In the genomic region with DNA sequence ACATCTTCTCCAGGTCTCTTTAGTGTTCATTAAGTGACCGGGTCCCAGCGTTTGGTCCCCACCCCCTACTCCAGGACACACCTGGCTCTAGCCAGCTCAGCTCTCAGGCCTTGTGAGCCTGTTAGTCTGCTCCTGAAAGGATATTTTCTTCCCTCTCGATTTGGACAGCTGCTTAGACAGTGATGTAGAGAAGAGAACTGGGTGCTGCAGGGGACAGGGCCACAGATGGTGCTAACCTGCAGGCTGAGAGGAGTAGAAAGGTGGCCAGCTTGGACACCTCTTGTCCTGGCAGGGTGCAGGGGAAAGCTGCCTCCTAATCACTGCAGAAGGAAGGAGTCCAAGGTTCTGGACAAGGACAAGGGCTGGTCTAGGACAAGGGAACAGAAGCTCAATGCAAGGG, we compare ENCODE assay signal across 21 mouse cellular contexts. TPM values are rescaled to one million over a fixed set of nuclear protein-coding genes. Genes with fewer than 3 reads are reported as not detected.
DNase-seq lines count a peak whose midpoint lies in the region; TF ChIP-seq lines count a peak whose summit lies in the region.
"Had no signal": no experiment of that assay in that cellular context is flagged by ENCODE, and none has a peak within 500 bp of the region (broad histone marks: within the 10 kb centered on the region; RNA-seq: fewer than 3 reads in every experiment).

No protein-coding gene starts in this region.

- no peak for TF ChIP-seq POLR2A in liver, adult 2 months (IDR thresholded peaks at IDR 0.05; ENCODE audit: extremely low read depth, insufficient read depth, low read length)

- peaks cover 63% of the 10 kb centered on the region for H3K4me1 ChIP-seq in liver, adult 2 months (ENCODE audit: control insufficient read depth, insufficient read depth, low read length)
- H3K4me1 ChIP-seq in limb, embryonic 10.5 days: peaks cover 61% of the 10 kb centered on the region
- H3K4me1 ChIP-seq in hindbrain, embryonic 10.5 days (replicated peaks): peaks cover 39% of the 10 kb centered on the region

- no peak overlapping the region for H3K9ac ChIP-seq in liver, adult 2 months (ENCODE audit: low read depth, low read length)
- H3K9ac ChIP-seq: forebrain, embryonic 13.5 days; hindbrain, embryonic 12.5 days; lung, embryonic 14.5 days; neural tube, embryonic 15.5 days had no signal

- peak; percentile 87 for DNase-seq in heart, adult 11 months
- no peak for DNase-seq in heart, postnatal 4 days
- no peak for DNase-seq in liver, adult 2 months (ENCODE audit: extremely low read depth, low read depth, low spot score)
- DNase-seq in liver: no peak
- peak; percentile 30 to 47 for DNase-seq in cerebellum, postnatal 25 days
- no peak for DNase-seq in limb, embryonic 10.5 days (ENCODE audit: low spot score)
- DNase-seq in hindbrain, embryonic 10.5 days (ENCODE audit: low spot score): no peak
- DNase-seq in urinary bladder, adult 18-20 months (ENCODE audit: low spot score in 2 of 2): no peak
- DNase-seq: adrenal gland, postnatal 25 days; gastrocnemius, postnatal 36 days; kidney, adult 18-20 months; kidney, postnatal 36 days; lung, embryonic 14.5 days; right cerebral cortex, postnatal 25 days; thymus, postnatal 36 days had no signal

- H3K27me3 ChIP-seq in liver, adult 2 months (ENCODE audit: control insufficient read depth, insufficient read depth, low read length): no peaks in the 10 kb centered on the region
- no peaks in the 10 kb centered on the region for H3K27me3 ChIP-seq in limb, embryonic 10.5 days (ENCODE audit: low read depth, poor library complexity, severe bottlenecking)
- no peaks in the 10 kb centered on the region for H3K27me3 ChIP-seq in hindbrain, embryonic 10.5 days (ENCODE audit: insufficient read depth, poor library complexity, severe bottlenecking)
- H3K27me3 ChIP-seq: forebrain, embryonic 13.5 days; hindbrain, embryonic 12.5 days; neural tube, embryonic 15.5 days; Patski had no signal

- peaks cover 2% of the 10 kb centered on the region; the same call in 1 of the 2 replicates for H3K36me3 ChIP-seq in liver, adult 2 months (ENCODE audit: control insufficient read depth, insufficient read depth, low read length)
- peaks cover 3% of the 10 kb centered on the region for H3K36me3 ChIP-seq in limb, embryonic 10.5 days
- H3K36me3 ChIP-seq in hindbrain, embryonic 10.5 days: no peaks in the 10 kb centered on the region
- H3K36me3 ChIP-seq: hindbrain, embryonic 12.5 days; neural tube, embryonic 15.5 days had no signal

- peaks cover 62% of the 10 kb centered on the region for H3K79me2 ChIP-seq in liver, adult 2 months (ENCODE audit: control insufficient read depth, insufficient read depth, low read length)

- no peaks in the 10 kb centered on the region for H3K9me3 ChIP-seq in limb, embryonic 10.5 days (replicated peaks)
- H3K9me3 ChIP-seq in hindbrain, embryonic 10.5 days: no peaks in the 10 kb centered on the region
- H3K9me3 ChIP-seq: forebrain, embryonic 13.5 days; hindbrain, embryonic 12.5 days; neural tube, embryonic 15.5 days had no signal

- peak overlapping the region; percentile 41 for H3K27ac ChIP-seq in liver, adult 2 months (replicated peaks; ENCODE audit: insufficient read depth, low read depth, low read length)
- H3K27ac ChIP-seq in limb, embryonic 10.5 days: peak overlapping the region; percentile 86
- no peak overlapping the region for H3K27ac ChIP-seq in hindbrain, embryonic 10.5 days
- H3K27ac ChIP-seq: forebrain, embryonic 13.5 days; hindbrain, embryonic 12.5 days; neural tube, embryonic 15.5 days; stomach, postnatal 0 days had no signal

- no peak for TF ChIP-seq CTCF in liver, adult 2 months (IDR thresholded peaks at IDR 0.05; ENCODE audit: low read depth, low read length)

- WGBS in liver, adult 2 months: 65% methylated on average over 3 of the region's 3 CpGs
- WGBS in limb, embryonic 10.5 days: 82% methylated on average over 3 of the region's 3 CpGs
- WGBS in hindbrain, embryonic 10.5 days: 88% methylated on average over 3 of the region's 3 CpGs

- H3K4me3 ChIP-seq in liver, adult 2 months (ENCODE audit: insufficient read depth, low read depth, low read length): no peak overlapping the region
- H3K4me3 ChIP-seq in limb, embryonic 10.5 days: no peak overlapping the region
- H3K4me3 ChIP-seq in hindbrain, embryonic 10.5 days: no peak overlapping the region
- H3K4me3 ChIP-seq: forebrain, embryonic 13.5 days; hindbrain, embryonic 12.5 days; myocyte; neural tube, embryonic 15.5 days had no signal

RNA-seq across cellular contexts. Expression of a gene that starts 11.0 kb away (rescaled TPM):
- total RNA-seq in heart, postnatal 4 days (2021): 10 to 100 TPM; 34.4 to 38.0 TPM
- 72.2 and 74.6 TPM in 2 replicates for total RNA-seq in liver, adult 2 months (2014; rRNA removed)
- polyA plus RNA-seq in liver, adult 2 months (2012; rRNA removed): 26.5 TPM in 2 replicates
- 19.0 and 21.3 TPM in 2 replicates for polyA plus RNA-seq in limb, embryonic 10.5 days (2016; fragmentation: Nextera tagmentation; extraction: Ambion mirVana)
- 10.3 and 11.5 TPM in 2 replicates for polyA plus RNA-seq in hindbrain, embryonic 10.5 days (2016; fragmentation: Nextera tagmentation; extraction: Ambion mirVana)

Comparison
In these comparisons a context has a peak if more than half of its experiments do, and no peak if none do; other contexts are left out.
1. DNase-seq: peak in heart, adult 11 months (single experiment) and cerebellum, postnatal 25 days (2 of 2); none in heart, postnatal 4 days (single experiment), liver, adult 2 months (single experiment), liver (single experiment), limb, embryonic 10.5 days (single experiment), hindbrain, embryonic 10.5 days (single experiment) and urinary bladder, adult 18-20 months (0 of 2).